Mouse (Mus musculus): ENCODE data around the gene Oxsm. TPM values are rescaled to one million over a fixed set of nuclear protein-coding genes. Genes with fewer than 3 reads are reported as not detected.

Oxsm gene
- polyA plus RNA-seq (2021; fragmentation: Nextera tagmentation), result 7.5 and 8.2 TPM in 2 replicates
- long read RNA-seq, experiment 1, result 0 reads
- long read RNA-seq, experiment 2, partial matches to known transcripts, result 0 of 2 reads
- long read RNA-seq, experiment 2, other reads (novel, unspliced or antisense), result 0 of 2 reads

DNA sequence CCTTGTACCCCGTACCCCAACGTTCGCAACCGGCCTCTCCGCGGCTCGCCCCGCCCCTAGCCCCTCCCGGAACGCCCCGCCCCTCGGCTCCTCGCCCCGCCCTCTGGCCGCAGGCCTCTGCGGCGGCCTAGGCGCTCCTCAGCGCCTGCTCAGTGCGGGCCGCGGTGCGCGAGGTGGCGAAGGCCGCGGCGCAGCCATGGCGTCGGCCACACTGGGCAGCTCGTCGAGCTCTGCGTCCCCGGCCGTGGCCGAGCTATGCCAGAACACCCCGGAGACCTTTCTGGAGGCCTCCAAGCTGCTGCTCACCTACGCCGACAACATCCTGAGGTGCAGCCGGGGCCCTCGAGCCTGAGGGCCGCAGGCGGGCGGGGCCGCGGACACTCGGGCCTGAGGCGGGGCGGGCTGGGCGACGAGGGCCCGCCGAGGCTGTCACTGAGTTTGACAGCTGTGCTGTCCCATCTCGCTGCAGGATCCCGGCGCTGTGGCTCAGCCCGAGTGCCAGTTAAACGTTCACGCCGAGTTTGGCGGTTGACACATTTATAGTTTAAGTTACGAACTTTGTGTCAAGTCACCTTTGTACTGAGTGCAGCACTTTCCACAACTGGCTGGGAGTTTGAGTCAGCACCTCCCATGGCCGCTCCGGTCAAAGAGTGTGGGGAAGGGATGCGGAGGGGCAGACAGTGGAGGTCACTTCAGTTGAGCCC lies at the start of gene Oxsm, which contains the start of gene Ngly1:
Oxsm (minus strand) TSS at position 638 of the 704 bp plus-strand sequence.
Ngly1 (plus strand) TSS at position 110 of the 704 bp plus-strand sequence.

Other genes starting within 250 kb of the Oxsm start
- gene Ngly1, start 528 bp downstream of the Oxsm start, polyA plus RNA-seq (2021; fragmentation: Nextera tagmentation), result 21.4 and 24.2 TPM in 2 replicates
- 9.2 and 10.3 TPM in 2 replicates for gene Top2b, start 115.4 kb upstream of the Oxsm start, polyA plus RNA-seq (2021; fragmentation: Nextera tagmentation)